Mouse (Mus musculus) WW6 (cell line): ENCODE measurements around the gene Slc38a3.
A peak's percentile ranks its signal among the peaks of the same experiment; 100 is the strongest.

Source experiments
- DNase-seq: peaks from one replicate; pipeline ENCODE4 v3.0.0-alpha.2; 2013; ENCODE audit warnings: low read depth, low spot score

Slc38a3 gene

DNA sequence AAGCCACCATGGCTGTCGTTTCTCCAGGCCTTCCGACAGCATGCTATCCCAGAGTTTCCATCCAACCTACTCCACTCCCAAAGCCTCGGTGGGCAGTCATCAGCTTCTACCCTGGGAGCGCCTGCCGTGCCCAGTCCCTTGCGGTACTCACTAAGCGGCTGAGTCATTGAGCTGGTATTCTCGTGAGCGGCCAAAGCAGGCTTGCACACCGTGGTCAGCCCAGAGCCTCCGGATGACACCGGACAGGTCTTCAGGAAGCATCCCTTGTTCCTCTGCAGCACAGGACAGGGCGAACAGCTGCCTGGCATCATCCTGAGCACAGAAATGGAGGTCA is 49.8 kb downstream of the Slc38a3 start:
- no peak for DNase-seq

GRCm38 (mm10) chr9:107618778-107619545 is 50.4 kb downstream of the Slc38a3 start:
- DNase-seq = no peak

GRCm38 (mm10) chr9:107618098-107618497 is 51.2 kb downstream of the Slc38a3 start:
- no peak for DNase-seq

- DNase-seq = no peak
Measured at GRCm38 (mm10) chr9:107617461-107617860, 51.9 kb downstream of the Slc38a3 start.

DNA sequence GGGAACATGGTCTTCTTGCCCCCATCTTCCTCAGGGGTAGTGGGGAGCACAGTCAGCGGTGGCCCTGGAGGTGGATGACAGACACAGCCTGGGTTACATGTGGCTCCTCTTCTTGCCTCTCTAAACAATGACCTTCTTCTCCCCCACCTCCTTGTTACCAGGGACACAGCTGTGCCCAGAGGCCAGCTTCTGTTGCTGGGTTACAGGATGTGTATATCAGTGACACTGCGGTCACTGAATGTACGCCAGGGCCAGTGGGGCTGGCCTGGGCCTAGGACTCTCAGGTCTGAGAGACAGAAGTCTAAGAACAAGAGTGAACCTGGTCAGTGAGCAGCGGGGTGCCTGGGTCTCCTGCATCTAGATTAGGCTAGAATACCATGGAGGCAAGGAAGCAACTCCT is 54.3 kb downstream of the Slc38a3 start:
- no peak for DNase-seq

GRCm38 (mm10) chr9:107612945-107613569 is 56.3 kb downstream of the Slc38a3 start:
- no peak for DNase-seq

DNA sequence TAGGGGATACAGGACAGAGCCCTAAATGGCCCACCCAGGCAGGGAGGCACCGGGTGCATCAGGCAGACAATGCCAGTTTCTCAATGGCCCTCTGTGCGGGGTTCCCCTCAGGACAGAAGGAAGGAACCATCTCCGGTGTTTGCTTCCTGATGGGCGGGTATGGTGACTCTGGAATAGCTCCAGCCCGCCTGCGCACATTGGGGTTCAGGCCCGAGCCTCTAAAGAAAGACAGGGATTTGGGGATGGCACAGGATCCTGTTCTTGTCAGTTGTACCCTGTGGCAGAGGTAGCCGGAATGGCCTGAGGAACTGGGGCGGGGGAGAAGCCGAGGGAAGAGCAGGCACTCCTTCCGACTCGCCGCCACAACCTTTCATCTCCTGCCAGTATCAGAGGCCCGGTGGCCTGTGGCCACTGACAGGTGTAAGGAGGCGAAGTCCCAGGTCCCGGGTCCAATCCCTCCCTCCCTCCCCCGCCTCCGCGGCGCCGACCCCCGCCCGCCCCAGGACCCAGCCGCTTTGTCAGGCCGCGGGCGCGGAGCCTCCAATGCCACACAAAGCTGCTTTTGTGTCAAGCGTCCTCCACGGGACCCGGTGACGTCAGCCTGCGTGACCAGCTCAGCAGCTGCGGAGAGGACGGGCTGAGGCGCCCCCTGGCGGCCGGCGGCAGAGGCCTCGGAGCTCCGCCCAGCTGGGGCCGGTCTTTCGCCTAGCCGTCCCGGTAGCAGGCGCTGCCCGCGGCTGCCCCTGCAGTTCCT is 57.0 kb downstream of the Slc38a3 start:
- peak; percentile 80 for DNase-seq

- no peak for DNase-seq
Measured at GRCm38 (mm10) chr9:107611456-107612190, 57.7 kb downstream of the Slc38a3 start.

GRCm38 (mm10) chr9:107609433-107609830 is 59.9 kb downstream of the Slc38a3 start:
- DNase-seq = no peak

DNA sequence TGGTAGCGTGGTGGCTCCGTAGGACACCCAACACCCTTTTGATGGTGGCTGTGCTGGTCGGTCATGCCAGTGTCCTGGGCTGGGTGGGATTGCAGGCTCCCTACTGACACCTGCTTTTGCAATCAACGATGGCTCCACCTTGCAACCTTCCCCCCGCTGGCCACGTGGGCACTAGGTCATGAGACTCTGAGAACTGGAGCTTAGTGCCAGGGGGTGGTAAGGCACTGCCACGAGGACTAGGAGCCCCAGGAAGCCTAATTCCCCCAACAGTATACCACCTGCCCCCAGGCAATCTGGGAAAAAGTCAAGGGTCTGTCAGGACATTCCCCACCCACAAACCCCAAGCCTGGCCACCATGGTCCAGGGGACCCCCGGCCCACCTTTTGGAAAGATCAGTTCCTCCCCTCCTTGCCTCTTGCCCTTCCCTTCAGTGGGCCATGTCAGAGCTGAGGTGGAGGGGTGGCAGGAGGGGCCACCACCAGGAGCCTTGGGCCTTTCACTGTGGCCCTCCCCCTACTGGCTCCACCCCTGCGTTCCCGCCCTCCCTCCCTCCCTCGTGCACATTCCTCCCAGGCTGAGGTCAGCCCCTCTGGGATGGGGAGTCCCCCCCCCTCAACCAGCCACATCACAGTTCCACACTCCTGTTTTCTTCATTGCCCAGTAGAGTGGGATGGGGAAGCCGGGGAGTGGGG is 60.4 kb downstream of the Slc38a3 start, which contains the start of gene Sema3b:
Sema3b (minus strand) TSS at position 489 of the 692 bp plus-strand sequence.
- DNase-seq = no peak

DNA sequence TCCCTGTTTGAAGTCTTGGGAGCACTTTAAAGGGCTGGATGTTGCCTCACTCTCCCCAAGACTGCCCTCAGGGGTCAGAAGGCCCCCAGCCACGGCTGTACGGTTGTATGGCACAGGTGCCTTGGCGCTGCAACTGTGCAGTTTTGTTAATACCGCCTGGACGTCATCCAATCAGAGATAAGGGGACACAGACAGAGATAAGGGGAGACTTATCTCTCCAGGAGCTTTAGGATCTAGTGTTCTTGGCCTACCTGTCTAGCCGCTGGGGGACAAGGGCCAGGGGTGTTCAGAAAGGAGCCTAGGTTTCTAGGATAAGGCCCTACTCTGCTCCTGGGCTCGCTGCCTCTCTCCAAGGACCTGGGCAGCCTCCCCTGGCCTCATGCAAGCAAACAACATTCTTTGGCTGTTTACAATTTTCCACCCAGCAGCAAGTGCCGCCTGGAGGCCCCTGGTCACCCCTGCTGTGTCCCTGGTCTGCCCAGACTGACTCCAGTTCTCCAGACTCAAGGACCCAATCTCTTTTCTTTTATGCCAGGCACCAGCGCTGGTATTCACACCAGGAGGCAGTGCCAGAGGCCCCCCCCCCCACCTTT is 61.6 kb downstream of the Slc38a3 start:
- no peak for DNase-seq

- DNase-seq = no peak
Measured at GRCm38 (mm10) chr9:107607036-107607435, 62.3 kb downstream of the Slc38a3 start.

DNA sequence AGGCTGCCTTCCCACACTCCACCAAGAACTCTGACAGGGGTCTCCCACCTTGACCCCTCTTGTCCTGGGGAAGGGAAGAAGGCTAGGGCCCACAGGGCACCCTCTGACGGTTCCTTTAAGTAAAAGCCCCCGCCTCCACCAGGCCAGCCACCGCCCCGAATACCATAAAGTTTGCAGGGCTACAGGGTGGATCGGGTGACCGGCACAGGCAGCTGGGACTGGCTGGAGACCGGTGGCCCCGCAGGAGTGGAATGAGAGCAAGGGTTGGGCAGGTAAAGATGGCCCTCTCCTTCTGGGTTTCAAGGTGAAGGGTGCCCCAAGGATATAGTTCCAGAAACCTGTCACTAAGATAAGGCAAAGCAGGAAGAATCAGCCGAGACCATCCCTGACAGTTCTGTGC is 62.7 kb downstream of the Slc38a3 start:
- no peak for DNase-seq

GRCm38 (mm10) chr9:107605041-107605661 is 64.2 kb downstream of the Slc38a3 start:
- DNase-seq = no peak

GRCm38 (mm10) chr9:107603251-107603650 is 66.1 kb downstream of the Slc38a3 start:
- DNase-seq = no peak

- DNase-seq = no peak
Measured at GRCm38 (mm10) chr9:107602068-107602648, 67.2 kb downstream of the Slc38a3 start.

GRCm38 (mm10) chr9:107601275-107601674 is 68.1 kb downstream of the Slc38a3 start:
- no peak for DNase-seq

- DNase-seq = no peak
Measured at GRCm38 (mm10) chr9:107600745-107601144, 68.6 kb downstream of the Slc38a3 start.
